Mouse (Mus musculus) lung, embryonic 15.5 days (tissue): ENCODE results near the gene Hrasls5. TPM values are rescaled to one million over a fixed set of nuclear protein-coding genes. Genes with fewer than 3 reads are reported as not detected.

Experiments
- ATAC-seq: fragments of 200-750 bp; cut with Nextera tagmentation; 2 replicates; pipeline ENCODE4 v1.8.0; 2017; ENCODE audit warnings: moderate number of reproducible peaks, borderline replicate concordance; ENCODE audit not compliant: low FRiP score, low TSS enrichment; ENCODE audit errors: extremely low read depth
- H3K27ac ChIP-seq: fragments of 300-500 bp; sonication (generic); 2 replicates; pipeline ENCODE4 v1.5.1; 2015; ENCODE audit warnings: moderate library complexity, mild to moderate bottlenecking, inconsistent platforms
- H3K27me3 ChIP-seq: fragments of 300-500 bp; sonication (generic); 2 replicates; pipeline ENCODE4 v1.6.1; 2015; ENCODE audit warnings: inconsistent platforms
- H3K36me3 ChIP-seq: fragments of 300-500 bp; sonication (generic); 2 replicates; pipeline ENCODE4 v1.6.1; 2015; ENCODE audit warnings: inconsistent platforms
- H3K4me1 ChIP-seq: fragments of 300-500 bp; sonication (generic); 2 replicates; pipeline ENCODE4 v1.6.1; 2015; ENCODE audit warnings: inconsistent platforms
- H3K4me2 ChIP-seq: fragments of 300-500 bp; sonication (generic); 2 replicates; pipeline ENCODE4 v1.6.1; 2015; ENCODE audit warnings: inconsistent platforms, mild to moderate bottlenecking, moderate library complexity
- H3K4me3 ChIP-seq: fragments of 300-500 bp; sonication (generic); 2 replicates; pipeline ENCODE4 v1.5.1; 2015; ENCODE audit warnings: mild to moderate bottlenecking, inconsistent platforms
- H3K9ac ChIP-seq: fragments of 300-500 bp; sonication (generic); 2 replicates; pipeline ENCODE4 v1.6.1; 2015; ENCODE audit warnings: inconsistent platforms
- H3K9me3 ChIP-seq: fragments of 300-500 bp; sonication (generic); 2 replicates; pipeline ENCODE4 v1.6.1; 2016; ENCODE audit warnings: inconsistent platforms
- WGBS: fragments of 180-500 bp; shearing (Covaris S2); methylation state at CpG from one replicate; pipeline ENCODE4 v1.1.7; 2015; 5-methylcytosine and 5-hydroxymethylcytosine counted together
- polyA plus RNA-seq: library from polyadenylated mRNA; unstranded; fragments of >200 nt; fragmentation: Nextera tagmentation; extraction: Ambion mirVana; gene quantifications from 2 replicates; pipeline ENCODE4 v1.2.1, GENCODE M21; 2015

Gene Hrasls5
- polyA plus RNA-seq, 1 experiment from 2014 or later, result 0.26 TPM

DNA sequence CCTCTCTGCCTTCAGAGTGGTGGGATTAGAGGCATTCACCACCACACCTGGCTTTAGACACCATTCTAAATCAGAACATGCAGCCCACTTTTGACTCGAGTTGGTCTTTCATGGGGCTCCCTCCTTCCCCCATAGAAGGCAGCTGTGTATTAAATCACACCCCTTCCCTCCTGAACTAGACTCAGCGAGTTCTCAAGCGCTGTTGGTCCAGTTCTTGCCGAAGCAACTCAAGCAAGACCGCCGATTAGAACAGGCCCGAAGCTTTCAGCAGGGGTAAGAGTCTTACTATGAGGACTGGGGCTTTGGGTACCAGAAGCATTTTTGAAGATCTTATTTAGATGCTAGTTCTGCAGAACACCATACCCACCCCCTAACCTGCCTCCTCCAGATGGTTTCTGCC is 810 bp downstream of the Hrasls5 start:
- Histone ChIP-seq H3K9me3 (no peaks in the 10 kb centered on the region), H3K9ac (no peak overlapping the region), H3K27me3 (no peaks in the 10 kb centered on the region), H3K4me3 (no peak overlapping the region), H3K4me2 (no peak overlapping the region), H3K4me1 (peaks cover 23% of the 10 kb centered on the region), H3K36me3 (no peaks in the 10 kb centered on the region), H3K27ac (no peak overlapping the region)
- 84% methylated on average over 7 of the region's 7 CpGs for WGBS
- ATAC-seq, result no peak

GRCm38 (mm10) chr19:7616231-7616930 is 4.0 kb downstream of the Hrasls5 start:
- Histone ChIP-seq H3K27ac (no peak overlapping the region), H3K4me1 (peaks cover 21% of the 10 kb centered on the region), H3K4me2 (no peak overlapping the region), H3K4me3 (no peak overlapping the region), H3K27me3 (no peaks in the 10 kb centered on the region), H3K9ac (no peak overlapping the region), H3K36me3 (no peaks in the 10 kb centered on the region), H3K9me3 (no peaks in the 10 kb centered on the region)
- 72% methylated on average over 5 of the region's 5 CpGs for WGBS
- ATAC-seq, result no peak

GRCm38 (mm10) chr19:7617085-7617484 is 4.7 kb downstream of the Hrasls5 start:
- no peak overlapping the region for H3K4me2 ChIP-seq
- ATAC-seq, result no peak
- no peaks in the 10 kb centered on the region for H3K9me3 ChIP-seq
- 37% methylated on average over 3 of the region's 3 CpGs for WGBS
- H3K9ac ChIP-seq, result no peak overlapping the region
- no peaks in the 10 kb centered on the region for H3K27me3 ChIP-seq
- H3K4me1 ChIP-seq, result peaks cover 15% of the 10 kb centered on the region
- no peaks in the 10 kb centered on the region for H3K36me3 ChIP-seq
- H3K27ac ChIP-seq, result no peak overlapping the region
- no peak overlapping the region for H3K4me3 ChIP-seq

- no peak overlapping the region for H3K27ac ChIP-seq
- H3K9ac ChIP-seq, result no peak overlapping the region
- H3K36me3 ChIP-seq, result no peaks in the 10 kb centered on the region
- ATAC-seq, result no peak
- no peaks in the 10 kb centered on the region for H3K27me3 ChIP-seq
- H3K4me3 ChIP-seq, result no peak overlapping the region
- 27% methylated on average over 7 of the region's 7 CpGs for WGBS
- H3K4me1 ChIP-seq, result peaks cover 9% of the 10 kb centered on the region
- no peak overlapping the region for H3K4me2 ChIP-seq
- H3K9me3 ChIP-seq, result no peaks in the 10 kb centered on the region
These were observed 5.4 kb downstream of the Hrasls5 start for GRCm38 (mm10) chr19:7617696-7618095.

DNA sequence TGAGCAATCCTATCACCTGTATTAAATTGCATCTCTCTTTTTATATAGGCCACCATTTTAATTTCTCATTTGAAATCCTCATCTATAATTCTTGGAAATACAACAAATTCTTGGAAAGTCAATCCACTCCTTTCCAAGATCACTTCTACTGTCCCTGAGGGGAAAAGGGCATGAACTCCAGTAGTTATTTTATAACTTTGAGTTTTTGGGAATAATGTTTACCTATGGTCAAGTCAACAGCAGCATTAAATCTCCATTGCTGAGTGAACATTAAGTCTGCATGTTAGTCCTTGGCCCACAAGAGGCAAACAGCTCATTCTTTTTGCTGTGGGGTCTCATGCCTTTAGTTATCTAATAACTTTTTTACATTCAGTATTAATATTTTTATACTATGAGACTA is 20.7 kb downstream of the Hrasls5 start:
- Histone ChIP-seq H3K36me3 (no peaks in the 10 kb centered on the region), H3K4me3 (no peak overlapping the region), H3K4me2 (no peak overlapping the region), H3K27ac (no peak overlapping the region), H3K27me3 (no peaks in the 10 kb centered on the region), H3K4me1 (no peaks in the 10 kb centered on the region), H3K9me3 (no peaks in the 10 kb centered on the region), H3K9ac (no peak overlapping the region)
- no peak for ATAC-seq

DNA sequence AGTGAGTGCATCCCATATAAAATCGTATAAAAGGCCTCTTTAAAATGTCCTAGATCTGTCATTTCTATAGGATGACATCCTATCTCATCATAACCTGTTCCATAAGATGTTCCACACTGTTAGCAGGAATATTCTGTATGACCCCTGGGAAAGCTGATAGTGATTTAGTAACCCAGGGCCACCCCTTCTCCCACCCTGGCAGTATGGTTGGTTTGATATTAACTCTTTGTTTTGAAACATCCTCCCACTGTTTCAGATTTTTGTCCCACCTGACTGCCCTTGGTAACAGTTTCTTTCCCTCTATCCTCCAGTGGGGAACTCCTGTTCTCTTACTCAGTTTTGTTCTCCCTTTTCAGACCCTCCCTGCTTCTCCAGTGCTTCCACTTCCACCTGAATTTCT is 21.4 kb downstream of the Hrasls5 start:
- Histone ChIP-seq H3K4me1 (no peaks in the 10 kb centered on the region), H3K36me3 (no peaks in the 10 kb centered on the region), H3K9me3 (no peaks in the 10 kb centered on the region), H3K4me3 (no peak overlapping the region), H3K27ac (no peak overlapping the region), H3K9ac (no peak overlapping the region), H3K27me3 (no peaks in the 10 kb centered on the region), H3K4me2 (no peak overlapping the region)
- ATAC-seq, result no peak
- WGBS, result 70% methylated on average over 1 of the region's 1 CpGs

- no peaks in the 10 kb centered on the region for H3K36me3 ChIP-seq
- 80% methylated on average over 8 of the region's 8 CpGs for WGBS
- ATAC-seq, result no peak
- H3K27me3 ChIP-seq, result no peaks in the 10 kb centered on the region
- H3K27ac ChIP-seq, result no peak overlapping the region
- H3K4me1 ChIP-seq, result no peaks in the 10 kb centered on the region
- no peaks in the 10 kb centered on the region for H3K9me3 ChIP-seq
- H3K4me3 ChIP-seq, result no peak overlapping the region
- no peak overlapping the region for H3K4me2 ChIP-seq
- no peak overlapping the region for H3K9ac ChIP-seq
These were observed 36.7 kb downstream of the Hrasls5 start for GRCm38 (mm10) chr19:7648913-7649666.

DNA sequence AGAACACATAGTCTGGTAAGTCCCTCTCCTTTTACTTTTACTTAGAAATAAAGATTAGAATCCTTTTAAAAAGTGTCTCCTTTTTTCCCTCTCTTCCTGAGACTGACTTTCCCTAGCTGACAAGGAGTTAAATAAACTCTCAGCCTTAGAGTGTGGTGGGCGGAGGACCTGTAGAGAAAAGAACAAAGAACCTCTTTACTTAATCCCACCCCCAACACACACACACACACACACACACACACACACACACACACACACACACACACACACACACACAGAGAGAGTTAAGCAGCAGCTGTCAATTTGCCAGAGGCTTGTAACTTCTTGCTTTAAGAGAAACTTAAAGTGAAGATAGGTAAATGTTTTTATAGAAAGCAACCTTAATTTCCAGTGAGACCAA is 59.7 kb downstream of the Hrasls5 start:
- Histone ChIP-seq H3K27me3 (no peaks in the 10 kb centered on the region), H3K9ac (no peak overlapping the region), H3K4me1 (no peaks in the 10 kb centered on the region), H3K36me3 (no peaks in the 10 kb centered on the region), H3K4me2 (no peak overlapping the region), H3K27ac (no peak overlapping the region), H3K9me3 (no peaks in the 10 kb centered on the region; the same call in 1 of the 2 replicates), H3K4me3 (no peak overlapping the region)
- ATAC-seq, result no peak
- 0% methylated on average over 1 of the region's 1 CpGs for WGBS

DNA sequence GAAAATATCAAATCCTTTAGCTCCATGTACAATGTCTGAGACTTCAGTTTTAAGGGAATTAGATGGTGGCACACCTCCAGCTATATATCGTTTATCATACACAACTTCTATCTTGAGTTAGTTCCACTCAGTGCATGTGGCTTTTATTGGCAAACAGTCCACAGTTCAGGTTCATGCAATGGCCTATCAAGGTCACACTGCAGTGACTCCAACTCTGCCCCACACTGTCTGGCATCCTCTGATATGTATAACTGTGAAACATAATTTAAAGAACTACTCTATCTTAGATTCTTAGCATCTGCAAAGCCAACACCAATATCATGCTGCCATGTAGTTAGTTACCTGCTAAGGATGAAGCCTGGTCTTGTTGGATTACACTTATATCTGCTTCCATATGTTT is 75.6 kb downstream of the Hrasls5 start:
- H3K27ac ChIP-seq, result no peak overlapping the region
- H3K36me3 ChIP-seq, result no peaks in the 10 kb centered on the region
- H3K4me1 ChIP-seq, result no peaks in the 10 kb centered on the region
- no peak overlapping the region for H3K4me2 ChIP-seq
- no peak overlapping the region for H3K9ac ChIP-seq
- no peak for ATAC-seq
- no peaks in the 10 kb centered on the region for H3K9me3 ChIP-seq
- 83% methylated on average over 1 of the region's 1 CpGs for WGBS
- no peaks in the 10 kb centered on the region for H3K27me3 ChIP-seq
- H3K4me3 ChIP-seq, result no peak overlapping the region

Other genes with a start within 250 kb of the Hrasls5 start
- gene Spindoc, start 229.5 kb upstream of the Hrasls5 start, polyA plus RNA-seq, result 27.9 and 28.3 TPM in 2 replicates
- 6.2 and 6.8 TPM in 2 replicates for gene 2700081O15Rik, start 194.9 kb upstream of the Hrasls5 start, polyA plus RNA-seq
- 132 and 138 TPM in 2 replicates for gene Rtn3, start 129.3 kb upstream of the Hrasls5 start, polyA plus RNA-seq
- gene Atl3, start 118.5 kb upstream of the Hrasls5 start, polyA plus RNA-seq, result 19.7 and 21.2 TPM in 2 replicates
- 13.1 and 16.6 TPM in 2 replicates for gene Pla2g16, start 55.1 kb upstream of the Hrasls5 start, polyA plus RNA-seq
- gene Lgals12, start 5.3 kb upstream of the Hrasls5 start, polyA plus RNA-seq, result 1.1 and 1.6 TPM in 2 replicates
- 0.28 and 0.56 TPM in 2 replicates for gene Slc22a19, start 98.8 kb downstream of the Hrasls5 start, polyA plus RNA-seq
- not detected in 2 replicates for gene Slc22a26, start 190.1 kb downstream of the Hrasls5 start, polyA plus RNA-seq